Mouse (Mus musculus): Measurements from ENCODE around the gene Olfr577.

Olfr577 gene

GRCm38 (mm10) chr7:102975843-102976242, at the start of gene Olfr577:
Gene Olfr577 (minus strand): TSS chr7:102975943.
- DNase-seq (ENCODE audit: low spot score), result no peak

GRCm38 (mm10) chr7:102989224-102989623, 13.5 kb upstream of the Olfr577 start, which contains the start of gene Olfr578:
Gene Olfr578 (minus strand): TSS chr7:102989324.
- no peak for DNase-seq (ENCODE audit: low spot score)

GRCm38 (mm10) chr7:102974399-102974798, 1.3 kb downstream of the Olfr577 start:
- no peak for DNase-seq (ENCODE audit: low spot score)

- no peak for DNase-seq (ENCODE audit: low spot score)
Measured at GRCm38 (mm10) chr7:102962360-102962759, 13.4 kb downstream of the Olfr577 start, which contains the start of gene Olfr576. Gene Olfr576 (plus strand): TSS chr7:102962660.

- no peak for DNase-seq (ENCODE audit: low spot score)
Measured at GRCm38 (mm10) chr7:102958593-102958992, 17.1 kb downstream of the Olfr577 start, which contains the start of gene Olfr575. Gene Olfr575 (minus strand): TSS chr7:102958775.

GRCm38 (mm10) chr7:102958137-102958536, 17.6 kb downstream of the Olfr577 start:
- no peak for DNase-seq (ENCODE audit: low spot score)

- DNase-seq (ENCODE audit: low spot score), result no peak
Measured at GRCm38 (mm10) chr7:102950732-102951131, 25.0 kb downstream of the Olfr577 start.

GRCm38 (mm10) chr7:102948167-102948566, 27.6 kb downstream of the Olfr577 start, which contains the start of gene Olfr574:
Gene Olfr574 (plus strand): TSS chr7:102948467.
- no peak for DNase-seq (ENCODE audit: low spot score)

- DNase-seq (ENCODE audit: low spot score), result no peak
Measured at GRCm38 (mm10) chr7:102943417-102943816, 32.3 kb downstream of the Olfr577 start.

- no peak for DNase-seq (ENCODE audit: low spot score)
Measured at GRCm38 (mm10) chr7:102942475-102942874, 33.3 kb downstream of the Olfr577 start, which contains the start of gene Olfr573-ps1. Gene Olfr573-ps1 (minus strand): TSS chr7:102942575.

- no peak for DNase-seq (ENCODE audit: low spot score)
Measured at GRCm38 (mm10) chr7:102927105-102927504, 48.6 kb downstream of the Olfr577 start.

- DNase-seq (ENCODE audit: low spot score), result no peak
Measured at GRCm38 (mm10) chr7:102924109-102924508, 51.6 kb downstream of the Olfr577 start, which contains the start of gene Olfr572. Gene Olfr572 (plus strand): TSS chr7:102924409.

Measured in layer of hippocampus, adult 9-10 months (tissue).